Mouse (Mus musculus) small intestine, adult 2 months (tissue): ENCODE measurements around the gene Stxbp5l. TPM values are rescaled to one million over a fixed set of nuclear protein-coding genes. Genes with fewer than 3 reads are reported as not detected.
A peak's percentile ranks its signal among the peaks of the same experiment; 100 is the strongest.
"Not testable (repeated sequence)": the region's sequence is repeated elsewhere in the genome, so short reads cannot be mapped to it uniquely, and the experiment has no call there.

Source experiments
- H3K27ac ChIP-seq: fragments of 200-500 bp; 2 replicates; pipeline ENCODE4 v1.5.1; 2012; ENCODE audit warnings: low read depth, low read length, control low read depth, inconsistent platforms; ENCODE audit not compliant: insufficient read depth
- H3K27me3 ChIP-seq: fragments of 200-500 bp; 2 replicates; pipeline ENCODE4 v1.6.1; 2012; ENCODE audit warnings: mild to moderate bottlenecking, moderate library complexity, low read length, inconsistent platforms; ENCODE audit not compliant: control insufficient read depth, insufficient read depth
- H3K36me3 ChIP-seq: fragments of 200-500 bp; 2 replicates; pipeline ENCODE4 v1.6.1; 2012; ENCODE audit warnings: mild to moderate bottlenecking, low read length, control low read depth, inconsistent platforms; ENCODE audit not compliant: control insufficient read depth, insufficient read depth
- H3K4me1 ChIP-seq: fragments of 200-500 bp; 2 replicates; pipeline ENCODE4 v1.6.1; 2012; ENCODE audit warnings: low read length, inconsistent platforms, mixed read lengths; ENCODE audit not compliant: control insufficient read depth, insufficient read depth, insufficient read length
- H3K4me3 ChIP-seq: fragments of 200-500 bp; 2 replicates; pipeline ENCODE4 v1.5.1; 2012; ENCODE audit warnings: low read depth, mild to moderate bottlenecking, control low read depth, inconsistent platforms, low read length, moderate library complexity
- CTCF ChIP-seq: fragments of 200-500 bp; IDR thresholded peaks from 2 replicates; pipeline ENCODE4 v1.5.1; 2012; ENCODE audit warnings: low read depth, mild to moderate bottlenecking, control low read depth, inconsistent platforms, low read length, moderate library complexity, mixed read lengths; ENCODE audit not compliant: insufficient replicate concordance, insufficient read length; ENCODE audit errors: extremely low read depth
- POLR2A ChIP-seq: fragments of 200-500 bp; IDR thresholded peaks from 2 replicates; pipeline ENCODE4 v1.6.1; 2012; ENCODE audit warnings: low read depth, mild to moderate bottlenecking, control low read depth, inconsistent platforms, low read length, moderate library complexity
- WGBS: fragments of 180-500 bp; shearing (Covaris S2); methylation state at CpG from one replicate; pipeline ENCODE4 v1.1.7; 2018; 5-methylcytosine and 5-hydroxymethylcytosine counted together
- polyA plus RNA-seq: library from polyadenylated mRNA; depleted of rRNA; stranded (reverse); fragments of >200 nt; gene quantifications from 2 replicates; pipeline ENCODE4 v1.2.3, GENCODE M21; 2012

Stxbp5l gene
- polyA plus RNA-seq, 1 experiment, result not detected

DNA sequence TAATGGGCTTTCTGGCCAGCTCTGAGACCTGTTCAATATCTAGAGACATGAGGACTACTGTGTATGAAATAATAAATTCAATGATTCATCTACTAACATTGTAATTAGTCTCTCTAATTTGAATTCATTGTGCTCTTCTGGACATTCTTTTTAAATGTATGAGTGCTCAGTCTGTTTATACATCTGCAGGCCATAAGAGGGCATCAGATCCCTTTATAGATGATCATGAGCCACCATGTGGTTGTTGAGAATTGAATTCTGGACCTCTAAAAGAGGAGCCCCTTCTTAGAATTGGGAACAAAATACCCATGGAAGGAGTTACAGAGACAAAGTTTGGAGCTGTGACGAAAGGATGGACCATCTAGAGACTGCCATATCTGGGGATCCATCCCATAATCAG, 92.2 kb downstream of the Stxbp5l start:
- H3K4me1 ChIP-seq, result no peaks in the 10 kb centered on the region
- H3K27ac ChIP-seq, result no peak overlapping the region
- WGBS, result 55% methylated on average over 1 of the region's 1 CpGs
- no peaks in the 10 kb centered on the region for H3K36me3 ChIP-seq
- no peak overlapping the region for H3K4me3 ChIP-seq
- TF ChIP-seq CTCF (no peak), POLR2A (no peak)
- H3K27me3 ChIP-seq, result no peaks in the 10 kb centered on the region

DNA sequence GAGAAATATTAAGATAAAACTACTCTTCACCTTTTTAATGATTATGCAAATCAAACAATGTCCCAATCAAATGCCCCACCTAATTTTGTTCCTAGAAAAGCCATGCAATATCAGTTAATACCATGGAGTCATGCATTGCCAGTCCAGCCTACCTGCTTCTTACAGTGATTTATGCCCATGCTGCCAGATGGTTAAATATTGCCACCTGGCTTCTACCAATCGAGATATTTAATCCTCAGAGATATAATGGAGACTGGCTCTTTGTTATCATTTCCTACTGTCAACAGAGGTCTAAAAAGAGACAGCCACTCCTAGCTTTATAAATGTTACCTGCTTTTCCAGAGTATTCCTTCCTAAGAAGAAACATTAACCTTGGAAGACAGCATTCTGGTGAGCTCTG, 104.6 kb downstream of the Stxbp5l start:
- H3K27me3 ChIP-seq, result no peaks in the 10 kb centered on the region
- H3K4me3 ChIP-seq, result no peak overlapping the region
- H3K4me1 ChIP-seq, result no peaks in the 10 kb centered on the region
- H3K27ac ChIP-seq, result no peak overlapping the region
- WGBS, result 18% methylated on average over 1 of the region's 1 CpGs
- TF ChIP-seq CTCF (no peak), POLR2A (no peak)
- H3K36me3 ChIP-seq, result no peaks in the 10 kb centered on the region

DNA sequence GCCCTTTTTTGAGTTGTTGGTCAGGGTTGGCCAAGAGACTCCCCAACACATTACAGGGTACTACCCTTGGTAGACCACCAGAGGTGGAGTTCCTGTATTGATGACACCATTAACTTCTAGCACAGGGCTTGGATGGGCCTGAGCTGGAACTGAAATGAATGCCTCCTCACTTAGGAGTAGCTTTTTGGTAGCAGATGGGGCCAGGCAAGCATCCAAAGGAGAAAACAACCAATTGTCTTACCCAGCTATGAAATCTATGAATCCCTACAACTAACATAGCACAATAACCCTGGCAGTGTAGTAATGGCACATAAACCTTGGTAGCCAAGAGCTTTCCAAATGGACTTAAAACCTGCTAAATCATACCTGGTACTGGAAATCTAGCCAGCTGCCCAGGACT, 111.1 kb downstream of the Stxbp5l start:
- H3K4me1 ChIP-seq, result no peaks in the 10 kb centered on the region
- TF ChIP-seq CTCF (no peak), POLR2A (no peak)
- H3K4me3 ChIP-seq, result no peak overlapping the region
- no peaks in the 10 kb centered on the region for H3K36me3 ChIP-seq
- no peak overlapping the region for H3K27ac ChIP-seq
- H3K27me3 ChIP-seq, result no peaks in the 10 kb centered on the region

DNA sequence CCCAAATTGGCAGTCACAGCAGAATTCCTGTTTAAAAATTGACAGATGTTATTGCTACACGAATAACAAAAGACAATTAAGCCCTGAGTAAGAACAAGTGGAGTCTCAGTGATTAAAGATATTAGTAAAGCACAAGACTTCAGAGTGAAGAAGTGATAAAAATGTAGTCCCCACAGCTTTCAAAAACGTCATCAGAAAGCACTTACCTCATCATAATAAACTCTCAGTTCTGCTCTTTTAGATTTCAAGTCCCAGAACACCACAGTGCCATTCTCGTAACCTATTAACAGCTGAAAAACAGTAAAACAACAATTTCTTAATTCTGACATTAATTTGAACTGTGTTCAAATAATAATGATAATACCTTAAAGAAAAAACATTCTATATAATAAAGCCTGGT, 123.1 kb downstream of the Stxbp5l start:
- Histone ChIP-seq H3K4me1 (no peaks in the 10 kb centered on the region), H3K4me3 (no peak overlapping the region), H3K27me3 (no peaks in the 10 kb centered on the region), H3K36me3 (no peaks in the 10 kb centered on the region), H3K27ac (no peak overlapping the region)
- 46% methylated on average over 3 of the region's 3 CpGs for WGBS
- no peak for TF ChIP-seq POLR2A
- no peak for TF ChIP-seq CTCF

DNA sequence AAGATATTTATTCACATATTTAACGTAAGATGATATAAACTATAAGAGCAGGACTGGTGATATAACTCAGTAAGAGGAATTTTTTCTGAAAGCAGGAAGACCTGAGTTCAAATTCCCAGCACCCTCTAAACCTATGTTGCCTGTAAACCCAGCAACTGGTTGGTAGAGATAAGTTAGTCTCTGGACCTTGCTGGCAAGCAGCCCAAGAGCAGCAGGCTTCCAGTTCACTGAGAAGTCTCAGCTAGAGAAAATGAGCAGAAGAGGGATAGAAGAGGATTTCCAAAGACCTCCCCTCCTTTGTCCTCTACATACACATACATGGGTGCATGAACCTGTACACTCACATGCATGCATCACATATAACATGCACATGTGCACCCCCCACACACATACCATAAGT, 165.6 kb downstream of the Stxbp5l start:
- no peak for TF ChIP-seq CTCF
- TF ChIP-seq POLR2A, result no peak
- H3K27me3 ChIP-seq, result no peaks in the 10 kb centered on the region
- no peaks in the 10 kb centered on the region for H3K36me3 ChIP-seq
- WGBS, result 91% methylated on average over 1 of the region's 1 CpGs
- no peaks in the 10 kb centered on the region for H3K4me1 ChIP-seq
- H3K27ac ChIP-seq, result no peak overlapping the region
- H3K4me3 ChIP-seq, result no peak overlapping the region

DNA sequence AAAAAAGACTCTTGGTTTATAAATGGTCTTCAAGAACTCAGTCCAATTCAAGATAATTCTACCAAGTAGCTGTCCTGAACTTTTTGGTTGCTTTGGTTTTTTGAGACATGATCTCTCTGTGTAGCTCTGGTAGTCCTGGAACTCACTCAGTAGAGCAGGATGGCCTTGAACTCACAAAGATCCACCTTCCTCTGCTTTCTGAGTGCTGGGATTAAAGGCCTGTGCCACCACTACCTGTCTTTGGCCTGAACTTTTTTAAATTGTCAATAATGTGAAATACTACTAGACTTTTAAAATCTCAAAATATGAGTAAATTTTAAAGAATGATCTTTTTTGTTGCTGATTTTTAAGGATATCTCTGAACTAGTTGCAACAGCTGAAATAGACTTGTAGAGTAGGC, 176.0 kb downstream of the Stxbp5l start:
- H3K4me3 ChIP-seq, result no peak overlapping the region
- H3K36me3 ChIP-seq, result no peaks in the 10 kb centered on the region
- no peaks in the 10 kb centered on the region for H3K27me3 ChIP-seq
- TF ChIP-seq CTCF, result no peak
- no peak for TF ChIP-seq POLR2A
- H3K27ac ChIP-seq, result no peak overlapping the region
- no peaks in the 10 kb centered on the region for H3K4me1 ChIP-seq

DNA sequence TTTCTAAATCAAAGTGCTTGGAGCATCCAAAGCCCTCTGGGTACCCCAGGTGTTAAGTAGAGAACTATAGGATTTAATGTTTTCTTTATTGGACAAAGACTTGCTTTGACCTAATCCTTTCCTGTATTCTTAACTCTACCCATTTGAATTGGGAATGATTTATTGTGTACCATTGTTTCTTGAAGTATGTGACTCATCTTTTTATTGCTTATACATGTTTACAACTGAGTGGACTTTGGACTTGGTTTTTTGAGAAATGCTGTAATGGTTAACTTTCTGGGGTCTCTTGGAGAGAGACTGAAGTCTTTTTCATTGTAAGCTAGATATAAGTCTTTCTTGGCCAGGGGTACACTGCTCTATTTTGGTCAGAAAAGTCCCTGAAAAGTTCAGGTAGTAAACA, 190.6 kb downstream of the Stxbp5l start:
- Histone ChIP-seq H3K4me1 (no peaks in the 10 kb centered on the region), H3K27me3 (no peaks in the 10 kb centered on the region), H3K4me3 (no peak overlapping the region), H3K27ac (no peak overlapping the region), H3K36me3 (no peaks in the 10 kb centered on the region)
- TF ChIP-seq CTCF, result no peak
- TF ChIP-seq POLR2A, result no peak

DNA sequence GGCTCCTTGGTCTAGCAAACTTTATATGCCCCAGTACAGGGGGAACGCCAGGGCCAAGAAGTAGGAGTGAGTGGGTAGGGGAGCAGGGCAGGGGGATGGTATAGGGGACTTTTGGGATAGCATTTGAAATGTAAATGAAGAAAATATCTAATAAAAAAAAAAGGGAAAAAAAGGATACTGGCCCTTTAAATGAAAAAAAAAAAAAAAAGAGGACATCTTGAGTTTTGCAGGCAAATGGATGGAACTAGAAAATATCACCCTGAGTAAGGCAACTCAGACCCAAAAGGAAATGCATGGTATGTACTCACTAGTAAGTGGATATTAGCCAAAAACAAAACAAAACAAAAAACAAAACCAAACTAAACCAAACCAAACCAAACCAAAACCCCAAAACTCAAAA, 259.6 kb downstream of the Stxbp5l start:
- H3K27me3 ChIP-seq, H3K4me3 ChIP-seq, H3K36me3 ChIP-seq, H3K4me1 ChIP-seq, H3K27ac ChIP-seq: not testable (repeated sequence)
- 88% methylated on average over 1 of the region's 1 CpGs for WGBS

DNA sequence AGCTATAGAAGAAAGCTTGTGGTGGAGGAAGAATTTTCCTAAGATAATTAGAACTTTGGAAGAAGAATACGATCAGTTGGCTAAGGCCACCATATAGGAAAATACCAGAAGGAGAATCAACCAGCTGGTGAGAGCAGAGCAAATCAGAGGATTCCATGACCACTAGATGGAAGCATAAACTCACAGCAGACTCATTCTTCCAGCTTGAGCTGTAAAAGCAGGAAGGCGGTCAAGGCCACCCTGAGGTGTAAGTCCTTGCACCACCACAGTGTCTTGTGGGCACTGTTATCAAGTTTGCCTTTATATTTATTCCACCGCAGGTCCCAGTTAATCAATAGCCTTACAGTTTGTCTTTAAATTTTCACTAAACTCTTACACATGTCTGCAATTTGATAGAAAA, 275.5 kb downstream of the Stxbp5l start:
- WGBS, result 12% methylated on average over 3 of the region's 3 CpGs
- TF ChIP-seq CTCF (peak; percentile 32; the same call in 1 of the 2 replicates), POLR2A (no peak)
- H3K4me1 ChIP-seq, result no peaks in the 10 kb centered on the region

More for the DNA sequence above, 275.5 kb downstream of the Stxbp5l start:
- no peaks in the 10 kb centered on the region; the same call in 1 of the 2 replicates for H3K27me3 ChIP-seq
- no peak overlapping the region for H3K4me3 ChIP-seq
- no peak overlapping the region for H3K27ac ChIP-seq
- no peaks in the 10 kb centered on the region for H3K36me3 ChIP-seq
